Mouse (Mus musculus) natural killer cell, adult 2 months (primary cell): ENCODE data around the gene Prickle4.
"Not testable (repeated sequence)": the region's sequence is repeated elsewhere in the genome, so short reads cannot be mapped to it uniquely, and the experiment has no call there.

Experiments
- DNase-seq, 2 experiments: peaks; one replicate each; pipeline ENCODE4 v3.0.0; 2022; ENCODE audit warnings: low spot score in 2 of 2

Gene Prickle4

DNA sequence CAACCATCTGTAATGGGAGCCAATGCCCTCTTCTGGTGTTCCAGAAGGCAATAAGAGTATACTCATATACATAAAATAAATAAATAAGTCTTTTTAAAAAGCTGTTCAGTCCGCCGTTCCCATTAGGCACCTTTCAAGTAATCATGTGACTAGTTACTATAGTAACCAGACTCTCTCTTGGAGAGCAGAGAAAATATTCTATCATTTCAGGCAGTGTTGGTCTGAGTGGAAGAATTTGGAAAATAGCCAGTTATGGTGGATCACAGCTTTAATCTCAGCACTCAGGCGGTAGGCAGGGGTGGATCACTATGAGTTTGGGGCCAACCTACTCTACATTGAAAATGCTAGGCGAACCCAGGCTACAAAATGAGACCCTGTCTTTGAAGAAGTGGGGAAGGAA lies 25.4 kb downstream of the Prickle4 start:
- DNase-seq, result no peak

DNA sequence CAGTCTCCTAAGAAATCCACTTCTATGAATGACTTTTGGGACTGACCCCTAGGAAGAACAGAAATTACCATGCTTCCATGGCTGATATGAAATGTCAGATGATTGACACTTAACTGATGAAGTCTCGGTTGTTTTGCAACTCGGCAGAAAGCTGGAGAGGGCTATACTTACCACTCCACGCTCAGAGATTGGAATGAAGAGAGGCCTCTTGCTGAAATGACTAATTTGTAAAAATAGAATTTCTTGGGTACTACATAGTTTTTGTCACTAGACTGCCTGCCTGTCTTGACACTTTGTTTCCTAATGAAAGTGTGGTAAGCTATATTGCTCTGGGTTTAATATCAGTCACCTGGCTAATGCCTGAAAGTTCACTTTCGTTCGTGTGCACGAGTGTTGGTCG lies 30.1 kb downstream of the Prickle4 start:
- no peak for DNase-seq

DNA sequence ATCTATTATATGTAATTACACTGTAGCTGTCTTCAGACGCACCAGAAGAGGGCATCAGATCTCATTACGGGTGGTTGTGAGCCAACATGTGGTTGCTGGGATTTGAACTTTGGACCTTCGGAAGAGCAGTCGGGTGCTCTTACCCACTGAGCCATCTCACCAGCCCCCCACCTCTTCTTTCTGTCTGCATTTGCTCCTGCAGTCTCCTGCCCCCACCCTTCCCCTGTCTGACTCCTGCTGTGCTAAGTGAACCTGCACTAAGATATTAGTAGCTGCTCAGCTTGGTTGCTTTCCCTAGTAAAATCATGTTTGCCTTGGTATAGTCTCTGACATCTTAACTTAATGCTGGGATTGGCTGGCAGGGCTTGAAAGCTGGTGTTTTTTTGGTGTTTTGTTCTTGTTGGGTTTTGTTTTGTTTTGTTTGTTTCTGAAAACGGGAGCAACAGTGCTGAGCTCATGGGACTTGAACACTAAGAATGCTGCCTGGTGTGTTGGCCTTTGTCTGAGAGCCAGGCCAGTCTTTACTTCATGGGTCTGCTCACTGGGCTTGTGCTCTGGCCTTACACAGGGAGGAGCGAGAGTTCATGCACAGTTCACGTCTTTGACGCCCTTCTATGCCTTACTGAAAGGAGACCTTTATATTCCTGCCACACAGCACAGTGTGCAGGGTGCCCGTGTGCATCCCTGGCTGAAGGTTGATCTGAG lies 31.4 kb downstream of the Prickle4 start:
- no peak for DNase-seq

DNA sequence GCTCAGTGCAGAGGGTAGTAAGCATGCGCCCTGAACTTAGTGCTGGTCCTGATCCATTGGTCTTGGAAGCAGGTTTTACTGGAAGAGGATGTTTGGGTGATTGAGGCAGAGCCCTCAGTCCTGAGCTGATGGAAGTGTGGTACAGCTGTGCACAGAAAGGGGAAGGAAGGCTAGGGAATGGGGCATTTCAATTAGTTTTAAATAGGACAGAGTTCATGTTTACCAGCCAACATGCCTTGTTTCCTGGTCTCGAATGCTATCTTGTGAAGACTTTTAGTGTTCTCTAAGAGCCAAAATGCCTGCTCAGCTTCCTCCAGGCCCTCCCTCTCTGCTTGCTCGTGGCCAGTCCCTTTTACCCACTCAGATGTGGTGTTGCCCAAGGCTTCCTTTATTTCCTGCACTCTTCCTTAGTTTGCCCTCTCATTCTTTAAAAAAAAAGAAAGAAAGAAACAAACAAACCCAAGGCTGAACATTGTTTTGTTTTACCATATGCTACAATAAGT lies 35.7 kb downstream of the Prickle4 start:
- DNase-seq, result no peak

DNA sequence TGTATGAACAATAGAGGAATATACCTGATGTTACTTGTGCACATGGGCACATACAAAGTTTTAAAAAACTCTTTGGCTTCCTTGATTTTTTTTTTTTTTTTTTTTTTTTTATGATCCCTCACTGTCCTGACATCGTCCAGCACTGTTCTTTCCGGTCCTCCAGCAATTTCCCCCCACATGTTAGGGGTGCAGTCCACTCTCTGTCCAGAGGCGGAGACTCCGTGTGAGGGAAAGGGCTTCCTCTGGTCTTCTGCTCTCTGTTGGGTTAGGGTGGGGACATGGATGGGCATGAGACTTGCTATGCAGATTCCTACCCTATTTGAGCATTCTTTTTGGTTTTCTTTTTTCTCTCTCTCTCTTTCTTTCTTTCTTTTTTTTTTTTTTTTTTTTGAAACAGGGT lies 36.6 kb downstream of the Prickle4 start:
- DNase-seq, result no peak

DNA sequence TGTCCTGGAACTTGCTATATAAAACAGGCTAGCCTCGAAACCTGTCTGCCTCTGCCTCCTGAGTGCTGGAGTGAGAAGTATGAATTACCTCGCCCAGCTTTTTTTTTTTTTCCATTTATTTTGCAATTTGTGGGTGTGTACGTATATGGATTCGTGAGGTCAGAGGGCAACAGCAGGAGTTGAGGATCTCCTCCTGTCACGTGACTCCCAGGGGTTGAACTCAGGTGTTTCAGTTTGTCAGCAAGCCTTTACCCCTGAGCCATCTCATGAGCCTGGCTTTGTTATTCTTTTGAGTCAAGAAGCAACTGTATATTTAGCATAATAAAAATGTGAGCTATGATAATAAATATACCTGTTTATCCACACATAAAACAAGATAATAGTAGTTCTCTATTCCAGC lies 38.8 kb downstream of the Prickle4 start:
- DNase-seq, result no peak

DNA sequence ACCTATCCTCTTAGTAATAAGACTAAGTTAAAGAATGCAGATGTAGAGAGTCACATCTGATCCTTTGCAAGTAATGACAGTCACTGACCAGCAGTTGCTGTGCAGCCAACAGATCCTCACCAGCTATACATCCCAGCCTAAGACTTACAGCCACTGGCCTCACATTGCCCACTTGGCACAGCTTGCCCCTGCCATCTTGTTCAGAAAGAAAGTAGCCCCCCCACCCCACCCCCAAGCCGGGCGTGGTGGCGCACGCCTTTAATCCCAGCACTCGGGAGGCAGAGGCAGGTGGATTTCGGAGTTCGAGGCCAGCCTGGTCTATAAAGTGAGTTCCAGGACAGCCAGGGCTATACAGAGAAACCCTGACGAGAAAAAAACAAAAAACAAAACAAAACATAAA lies 40.2 kb downstream of the Prickle4 start:
- not testable (repeated sequence) for DNase-seq

DNA sequence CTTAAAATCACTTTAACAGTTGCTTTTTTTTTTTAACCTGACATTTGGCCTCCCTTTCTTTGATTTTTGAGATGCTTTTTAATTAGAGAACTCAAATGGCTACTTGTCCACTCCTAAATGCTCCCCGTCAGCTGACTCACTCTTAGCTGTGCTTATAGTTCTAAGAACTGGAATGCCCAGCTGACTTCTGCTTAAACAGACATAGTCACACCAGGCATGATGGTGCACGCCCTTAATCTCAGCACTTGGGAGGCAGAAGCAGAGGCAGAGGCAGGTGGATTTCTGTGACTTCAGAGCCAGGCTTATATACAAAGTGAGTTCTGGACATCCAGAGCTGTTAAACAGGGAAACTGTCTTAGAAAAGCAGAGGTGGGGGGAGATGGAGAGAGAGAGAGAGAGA lies 42.6 kb downstream of the Prickle4 start:
- DNase-seq, result no peak

DNA sequence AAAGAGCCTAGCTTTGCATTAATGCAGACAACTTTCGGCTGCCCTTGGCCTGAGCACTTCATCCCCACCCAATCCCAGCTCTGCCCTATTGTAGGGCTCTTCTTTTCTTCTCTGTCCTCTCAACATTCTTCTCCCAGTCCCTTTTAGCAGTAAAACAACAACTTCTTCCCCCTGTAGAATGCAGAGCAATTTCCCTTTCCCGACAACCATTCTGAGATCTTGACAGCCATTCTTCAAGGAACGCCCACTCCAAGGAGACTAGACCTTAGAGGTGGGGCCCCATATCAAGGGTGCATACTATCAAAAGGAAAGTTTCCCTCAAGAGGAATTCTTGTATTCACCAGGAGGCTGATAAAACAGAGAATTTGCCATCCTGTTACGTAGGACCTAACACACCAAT lies 45.6 kb downstream of the Prickle4 start:
- no peak for DNase-seq

DNA sequence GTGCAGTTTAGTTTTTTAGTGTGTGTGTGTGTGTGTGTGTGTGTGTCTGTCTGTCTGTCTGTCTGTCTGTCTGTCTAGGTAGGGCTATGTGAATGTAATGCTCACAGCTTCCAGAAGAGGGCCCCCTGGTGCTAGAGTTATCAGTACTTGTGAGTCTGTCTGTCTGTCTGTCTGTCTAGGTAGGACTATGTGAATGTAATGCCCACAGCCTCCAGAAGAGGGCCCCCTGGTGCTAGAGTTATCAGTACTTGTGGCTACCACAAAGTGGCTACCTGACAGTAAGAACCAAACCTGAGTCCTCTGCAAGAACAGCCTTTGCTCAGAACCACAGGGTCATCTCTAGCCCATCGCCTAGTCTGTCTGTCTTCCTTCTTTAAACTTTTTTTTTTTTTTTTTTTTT lies 47.9 kb downstream of the Prickle4 start:
- peak; percentile 69 to 75 for DNase-seq

DNA sequence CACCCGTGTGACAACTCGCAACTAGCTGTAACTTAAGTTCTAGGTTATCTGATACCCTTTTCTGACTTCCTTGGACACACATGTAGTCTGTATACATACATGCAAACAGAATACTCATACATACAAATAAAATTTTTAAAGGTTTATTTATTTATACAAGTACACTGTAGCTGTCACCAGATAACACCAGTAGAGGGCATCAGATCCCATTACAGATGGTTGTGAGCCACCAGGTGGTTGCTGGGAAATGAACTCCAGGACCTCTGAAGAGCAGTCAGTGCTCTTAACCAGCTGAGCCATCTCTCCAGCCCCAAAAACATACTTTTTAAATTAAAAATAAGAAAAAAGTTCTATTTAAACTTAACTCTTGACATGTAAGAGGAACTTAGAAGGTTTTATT lies 51.5 kb downstream of the Prickle4 start:
- no peak for DNase-seq
